8 mouse cellular contexts compared by ENCODE assay signal in the genomic region with DNA sequence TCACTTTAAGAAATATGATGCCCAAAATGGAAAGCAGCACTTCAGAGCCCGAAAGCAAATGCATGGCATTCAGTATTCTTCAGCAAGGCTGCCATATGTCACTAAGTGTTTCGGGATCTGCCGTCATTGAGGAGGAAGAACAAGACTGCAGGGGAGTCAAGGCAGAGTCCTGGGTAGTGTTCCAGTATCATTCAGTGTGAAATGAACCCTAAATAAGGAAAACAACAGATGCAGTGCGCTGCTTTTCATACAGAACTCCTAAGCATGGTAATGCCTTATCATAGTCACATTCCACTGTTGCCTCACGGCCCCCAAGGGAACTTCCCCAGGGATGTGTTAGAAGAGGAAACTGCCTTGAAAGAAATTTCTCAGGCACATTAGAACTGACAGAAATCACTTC. TPM values are rescaled to one million over a fixed set of nuclear protein-coding genes. Genes with fewer than 3 reads are reported as not detected.
DNase-seq lines count a peak whose midpoint lies in the region; ATAC-seq and TF ChIP-seq lines count a peak whose summit lies in the region.

No protein-coding gene starts in this region.

- WGBS in midbrain, embryonic 14.5 days: 65% methylated on average over 5 of the region's 5 CpGs

- DNase-seq in layer of hippocampus, adult 2 months (ENCODE audit: low spot score in 2 of 2): peak; percentile 18 to 78
- DNase-seq in layer of hippocampus, postnatal 25 days (ENCODE audit: extremely low spot score in 1 of 2, low spot score in 1 of 2): no peak
- peak; percentile 25 for DNase-seq in embryo, embryonic 11 days
- peak; percentile 53 for DNase-seq in heart, adult 8-10 months (ENCODE audit: low spot score)
- peak; percentile 19 to 43 for DNase-seq in left cerebral cortex, postnatal 10 days (ENCODE audit: extremely low spot score in 1 of 2, low spot score in 2 of 2)
- DNase-seq in spleen, postnatal 10 days (ENCODE audit: low spot score in 2 of 2): no peak
- DNase-seq in gastrocnemius, postnatal 10 days: no peak
- no peak for DNase-seq in midbrain, embryonic 14.5 days

- no peak overlapping the region for H3K4me2 ChIP-seq in midbrain, embryonic 14.5 days (ENCODE audit: low read length)

- no peaks in the 10 kb centered on the region for H3K27me3 ChIP-seq in midbrain, embryonic 14.5 days (ENCODE audit: control insufficient read depth, insufficient read depth, low read length)

- peak overlapping the region; percentile 69 for H3K27ac ChIP-seq in layer of hippocampus, adult 2 months
- no peak overlapping the region for H3K27ac ChIP-seq in midbrain, embryonic 14.5 days (replicated peaks; ENCODE audit: low read depth, low read length)

- H3K36me3 ChIP-seq in midbrain, embryonic 14.5 days (ENCODE audit: control insufficient read depth, insufficient read depth, low read length): no peaks in the 10 kb centered on the region

- ATAC-seq in midbrain, embryonic 14.5 days (ENCODE audit: low FRiP score, low TSS enrichment): no peak

- intact Hi-C loops in left cerebral cortex, postnatal 10 days (cut with DNase I): loop anchor here (10.0 kb wide), 1 partner anchor 302 kb away; no protein-coding TSS in a partner anchor

- 0 out of 2 replicates have a peak, but pooled peaks cover 5% of the 10 kb centered on the region for H3K4me1 ChIP-seq in midbrain, embryonic 14.5 days (ENCODE audit: control insufficient read depth, insufficient read depth, low read length)

- no peak overlapping the region for H3K4me3 ChIP-seq in layer of hippocampus, adult 2 months
- H3K4me3 ChIP-seq in midbrain, embryonic 14.5 days (replicated peaks; ENCODE audit: low read depth, low read length): no peak overlapping the region

- H3K9ac ChIP-seq in midbrain, embryonic 14.5 days (replicated peaks; ENCODE audit: low read length): no peak overlapping the region

- H3K9me3 ChIP-seq in midbrain, embryonic 14.5 days (ENCODE audit: control insufficient read depth, low read length): no peaks in the 10 kb centered on the region

- TF ChIP-seq CTCF in layer of hippocampus, adult 2 months (conservative IDR thresholded peaks at IDR 0.05): no peak

RNA-seq across cellular contexts. Expression of a gene that starts 21.8 kb away (rescaled TPM):
- total RNA-seq in layer of hippocampus, adult 2 months (2021): 1 to 10 TPM; 6.8 to 7.7 TPM
- total RNA-seq in layer of hippocampus, postnatal 25 days (2021): 1 to 10 TPM; 5.9 to 7.2 TPM
- total RNA-seq in heart, adult 8-10 months (2022): 100 to 1,000 TPM; 108 to 136 (median 118) TPM
- total RNA-seq in left cerebral cortex, postnatal 10 days (2021): 1 to 10 TPM; 5.8 to 7.8 TPM
- 10 to 100 TPM; 81.7 to 88.6 TPM for total RNA-seq in gastrocnemius, postnatal 10 days (2021)
- 1.1 and 4.6 TPM in 2 replicates for polyA plus RNA-seq in midbrain, embryonic 14.5 days (2014; fragmentation: Nextera tagmentation; extraction: Ambion mirVana)

Comparison
In these comparisons a context has a peak if more than half of its experiments do, and no peak if none do; other contexts are left out.
1. DNase-seq: peak in layer of hippocampus, adult 2 months (2 of 2), embryo, embryonic 11 days (single experiment), heart, adult 8-10 months (single experiment) and left cerebral cortex, postnatal 10 days (2 of 2); none in layer of hippocampus, postnatal 25 days (0 of 2), spleen, postnatal 10 days (0 of 2), gastrocnemius, postnatal 10 days (single experiment) and midbrain, embryonic 14.5 days (single experiment).
2. RNA of a gene that starts 21.8 kb away (total RNA-seq): 108 to 136 TPM in heart, adult 8-10 months and 81.7 to 88.6 TPM in gastrocnemius, postnatal 10 days; 5.8 to 7.8 TPM in left cerebral cortex, postnatal 10 days, 6.8 to 7.7 TPM in layer of hippocampus, adult 2 months and 5.9 to 7.2 TPM in layer of hippocampus, postnatal 25 days; every median in the first group is over 4 times any median in the second.